Mouse (Mus musculus) liver, postnatal 0 days (tissue): ENCODE data around the gene Trmt10a.

Experiments used
- CTCF ChIP-seq: sonication (generic); IDR thresholded peaks from 2 replicates; pipeline ENCODE4 v1.5.1; 2016; ENCODE audit warnings: antibody characterized with exemption, low read depth
- EP300 ChIP-seq: IDR thresholded peaks from 2 replicates; pipeline ENCODE4 v1.6.1; 2016; ENCODE audit warnings: antibody characterized with exemption, low read depth, mild to moderate bottlenecking

DNA sequence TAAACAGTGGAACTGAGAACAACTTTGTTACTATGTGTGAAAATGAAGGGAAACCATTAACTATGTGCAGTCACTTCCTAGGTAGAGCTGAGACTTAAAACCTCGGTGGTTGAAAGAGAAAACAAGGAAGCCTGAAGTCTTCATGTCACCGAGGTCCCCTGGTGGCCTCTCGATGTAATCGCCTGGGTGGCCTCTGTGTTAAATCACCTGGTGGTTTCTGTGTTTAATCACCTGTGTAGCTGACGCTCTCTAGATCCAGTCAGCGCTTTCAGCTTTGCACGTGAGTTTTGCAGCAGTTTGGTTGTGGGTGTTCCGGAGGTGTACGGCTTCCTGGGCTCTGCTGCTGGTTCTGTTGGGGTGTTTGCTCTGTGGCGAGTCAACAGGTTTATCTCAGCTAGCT lies 30.0 kb downstream of the Trmt10a start:
- TF ChIP-seq EP300, result no peak
- TF ChIP-seq CTCF, result no peak
